Mouse (Mus musculus): ENCODE measurements around the gene Mcf2. TPM values are rescaled to one million over a fixed set of nuclear protein-coding genes. Genes with fewer than 3 reads are reported as not detected.

Mcf2 gene
- not detected for total RNA-seq (2021)
- long read RNA-seq, experiment 1: 0 reads
- long read RNA-seq, experiment 2: 0 reads

DNA sequence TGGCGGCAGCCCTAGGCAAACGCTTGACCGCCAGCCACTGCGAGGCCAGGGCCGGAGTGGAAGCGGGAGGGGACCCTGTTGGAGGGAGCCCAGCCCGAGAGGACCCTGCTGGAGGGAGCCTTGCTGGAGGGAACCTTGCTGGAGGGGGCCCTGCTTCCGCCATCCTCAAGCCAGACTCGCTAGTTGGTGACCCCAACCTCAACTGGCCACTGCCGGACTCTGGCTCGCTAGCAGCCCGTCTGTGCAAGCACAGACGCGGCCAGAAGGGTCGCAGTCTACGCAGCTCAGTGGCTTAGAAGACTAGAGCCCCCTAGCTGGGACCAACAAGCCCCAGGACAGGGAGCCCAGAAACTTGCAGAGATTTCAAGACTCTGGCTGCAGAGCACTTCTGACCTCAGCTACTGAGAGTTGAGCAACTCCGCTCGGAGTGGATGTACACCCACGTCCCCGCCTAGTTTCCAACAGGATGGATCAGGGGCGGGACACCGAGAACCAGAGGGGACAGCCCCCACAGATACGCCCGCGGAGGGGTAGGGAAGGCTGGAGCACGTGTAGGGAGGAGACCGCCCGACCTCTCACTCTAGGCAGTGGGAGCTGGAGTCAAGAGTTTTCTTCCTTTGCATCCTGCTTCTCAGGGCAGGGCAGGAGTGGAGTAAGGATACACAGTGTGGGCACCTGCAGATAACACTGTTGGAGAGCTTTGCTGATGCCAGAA lies at the start of gene Mcf2:
TSS of gene Mcf2 (minus strand) at position 346 of the 715 bp plus-strand sequence.
- no peak for DNase-seq

DNA sequence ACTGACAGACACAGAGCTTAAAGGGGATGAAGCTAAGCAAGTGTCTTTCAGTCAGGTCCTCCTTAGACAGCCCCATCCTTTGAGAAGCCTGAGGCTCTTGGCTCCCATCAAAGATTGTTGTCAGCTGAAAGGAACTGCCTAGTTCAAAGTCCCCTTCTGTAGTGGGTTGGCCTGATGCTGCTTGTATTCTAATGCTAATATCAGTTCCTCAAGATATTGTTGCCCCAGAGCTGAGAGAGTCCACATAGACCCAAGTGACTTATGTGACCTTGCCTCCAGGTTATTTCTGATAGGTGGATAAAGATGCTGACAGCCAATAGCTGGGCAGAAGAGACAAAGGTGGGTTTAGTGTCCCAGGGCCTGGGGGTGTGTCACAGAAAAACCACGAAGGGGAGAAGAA lies 8.8 kb upstream of the Mcf2 start:
- DNase-seq: no peak

DNA sequence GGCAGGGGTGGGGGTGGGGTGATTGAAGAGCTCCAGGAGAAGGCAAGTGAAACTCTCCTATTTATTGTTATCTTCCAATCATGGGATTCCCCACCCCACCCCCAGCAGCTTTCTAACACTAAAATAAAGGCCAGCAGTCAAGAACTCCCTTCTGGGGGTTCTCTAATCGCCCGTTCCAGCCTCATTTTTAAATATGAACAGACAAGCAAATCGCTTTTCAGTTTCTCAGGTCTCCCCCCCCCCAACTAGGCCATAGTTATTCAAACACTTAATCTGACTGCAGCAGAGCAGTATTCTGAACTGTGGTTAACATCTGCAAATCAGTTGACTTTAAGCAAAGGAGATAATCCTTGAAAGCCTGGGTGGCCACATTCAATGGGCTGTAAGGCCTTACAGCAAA lies 3.7 kb upstream of the Mcf2 start:
- DNase-seq: no peak

DNA sequence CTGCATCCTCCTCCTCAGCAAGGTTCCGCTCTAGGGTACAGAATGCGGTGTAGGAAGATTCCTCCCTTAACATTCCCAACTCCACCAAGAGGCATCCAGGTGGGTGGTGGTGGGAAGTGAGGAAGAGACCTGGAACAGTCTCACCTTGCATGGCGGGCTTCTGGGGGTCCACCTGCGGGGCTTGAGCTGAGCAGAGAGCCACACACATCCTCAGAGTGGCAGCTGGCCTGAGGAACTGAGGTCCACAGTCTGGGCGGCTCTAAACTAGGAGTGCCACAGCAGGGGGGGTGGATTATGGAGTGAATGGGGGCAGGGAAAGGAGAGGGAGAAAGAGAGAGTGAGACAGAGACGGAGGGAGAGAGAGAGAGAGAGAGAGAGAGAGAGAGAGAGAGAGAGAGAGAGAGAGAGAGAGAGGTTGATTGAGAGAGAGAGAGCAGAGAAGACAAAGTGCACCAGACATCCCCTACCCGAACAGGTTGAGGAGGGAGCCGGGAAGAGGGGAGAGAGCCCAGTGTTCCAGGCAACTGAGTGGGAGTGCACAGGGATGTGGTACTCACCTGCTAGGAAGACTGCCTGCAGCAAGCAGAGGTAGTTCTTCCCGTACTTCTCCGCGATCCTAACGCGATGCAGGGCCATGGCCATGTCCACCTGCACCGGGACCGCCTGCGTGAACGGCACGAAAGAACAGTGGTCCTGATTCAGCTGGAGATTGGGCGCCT lies 705 bp downstream of the Mcf2 start:
- DNase-seq: no peak

DNA sequence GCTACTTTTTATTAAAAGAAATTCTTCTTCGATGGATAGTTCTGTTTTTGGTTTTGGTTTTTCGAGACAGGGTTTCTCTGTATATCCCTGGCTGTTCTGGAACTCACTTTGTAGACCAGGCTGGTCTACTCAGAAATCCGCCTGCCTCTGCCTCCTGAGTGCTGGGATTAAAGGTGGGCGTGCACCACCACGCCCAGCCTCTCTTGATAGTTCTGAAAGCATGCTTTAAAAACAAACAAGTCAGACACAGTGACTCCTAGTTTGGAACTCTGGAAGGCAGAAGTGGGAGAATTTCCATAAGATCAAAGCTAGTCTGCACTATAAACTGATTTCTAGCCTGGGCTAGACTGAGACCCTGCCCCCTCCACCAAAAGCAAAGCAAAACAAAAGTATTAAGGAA lies 8.8 kb downstream of the Mcf2 start:
- no peak for DNase-seq

DNA sequence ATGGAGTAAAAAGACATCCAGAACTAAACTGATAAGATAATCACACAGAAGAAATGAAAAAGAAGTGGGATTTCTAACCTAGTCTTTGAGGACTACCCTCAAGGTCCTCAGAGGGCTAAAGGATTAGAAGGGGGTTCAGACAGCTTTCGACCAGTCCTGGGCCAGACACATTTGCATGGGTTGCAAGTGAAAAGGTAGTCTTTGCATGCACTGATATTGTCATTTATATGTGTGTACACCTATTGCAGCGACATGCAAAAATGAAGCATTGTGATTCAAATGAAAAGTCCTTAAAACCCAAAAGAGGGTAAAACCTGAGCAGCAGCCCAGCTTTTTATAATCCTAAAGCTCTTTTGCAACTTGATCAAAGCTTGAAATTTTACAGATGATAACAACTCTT lies 9.4 kb downstream of the Mcf2 start:
- no peak for DNase-seq

DNA sequence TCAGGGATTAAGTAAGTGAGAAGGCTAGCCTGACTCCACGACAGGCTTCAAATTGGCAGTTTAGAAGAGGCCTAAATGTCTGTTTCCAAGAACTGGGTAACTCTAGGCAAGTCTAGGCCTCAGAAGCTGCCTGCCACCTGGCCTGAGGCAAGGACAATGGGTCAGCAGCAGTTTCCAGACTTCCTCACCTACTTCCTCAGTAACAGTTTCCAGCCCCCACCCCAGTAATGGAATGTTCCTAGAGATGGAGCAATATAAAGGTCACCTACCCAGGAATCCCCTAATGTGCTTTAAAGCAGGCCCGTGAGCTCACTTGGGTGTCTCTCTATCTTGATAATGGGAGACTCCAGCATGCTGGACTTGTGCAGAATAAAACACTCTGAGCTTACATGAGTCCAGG lies 10.1 kb downstream of the Mcf2 start:
- no peak for DNase-seq

DNA sequence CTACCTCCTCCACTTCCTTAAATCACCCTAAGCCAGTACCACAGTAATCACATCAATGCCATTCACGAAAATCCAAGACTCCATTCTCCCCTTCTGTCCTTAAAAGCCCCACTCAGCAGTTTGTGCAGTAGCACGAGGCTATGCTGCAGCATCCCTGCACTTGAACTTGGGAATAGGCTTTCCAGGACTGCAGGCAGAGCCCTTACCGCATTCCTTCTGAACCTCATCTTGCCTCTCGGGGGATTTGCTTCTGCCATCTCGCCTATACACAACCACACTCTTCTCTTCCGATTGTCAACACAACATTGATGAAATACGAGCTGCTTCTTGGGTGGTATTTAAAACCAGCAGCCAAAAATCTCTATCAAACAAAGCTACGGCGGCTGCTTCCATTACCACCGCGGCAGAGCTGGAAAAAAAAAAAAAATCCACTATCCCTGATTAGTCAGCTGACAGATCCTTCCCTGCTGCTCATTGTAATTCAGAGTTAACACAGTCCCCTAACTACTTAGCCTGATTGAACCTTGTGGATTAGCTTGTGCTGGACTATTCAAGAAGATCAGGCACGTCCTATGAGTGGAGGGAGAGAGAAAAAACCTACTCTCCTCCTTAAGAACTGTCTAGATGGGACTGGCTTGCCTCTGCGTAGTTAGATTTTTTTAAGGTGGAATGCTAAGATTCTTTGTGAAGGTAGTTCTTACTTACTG lies 31.5 kb downstream of the Mcf2 start:
- no peak for DNase-seq

DNA sequence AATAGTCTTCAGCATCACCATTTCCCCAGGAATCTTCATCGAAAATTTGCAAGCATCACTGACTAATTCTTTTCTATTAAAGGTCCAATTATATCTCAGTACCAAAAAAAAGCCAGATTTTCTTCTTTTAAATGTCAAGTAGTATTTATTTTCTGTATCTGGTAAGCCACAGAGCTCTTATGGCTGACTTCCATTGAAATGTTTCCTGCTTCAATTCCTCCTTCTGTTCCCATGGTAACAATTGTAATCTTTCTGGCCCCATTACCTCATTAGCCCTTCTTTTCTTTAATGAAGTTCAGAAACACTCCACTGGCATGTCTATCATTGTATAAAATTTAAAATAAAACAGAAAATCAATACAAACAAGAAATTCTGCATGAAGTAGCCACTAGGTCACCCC lies 103.5 kb downstream of the Mcf2 start:
- DNase-seq: no peak

DNA sequence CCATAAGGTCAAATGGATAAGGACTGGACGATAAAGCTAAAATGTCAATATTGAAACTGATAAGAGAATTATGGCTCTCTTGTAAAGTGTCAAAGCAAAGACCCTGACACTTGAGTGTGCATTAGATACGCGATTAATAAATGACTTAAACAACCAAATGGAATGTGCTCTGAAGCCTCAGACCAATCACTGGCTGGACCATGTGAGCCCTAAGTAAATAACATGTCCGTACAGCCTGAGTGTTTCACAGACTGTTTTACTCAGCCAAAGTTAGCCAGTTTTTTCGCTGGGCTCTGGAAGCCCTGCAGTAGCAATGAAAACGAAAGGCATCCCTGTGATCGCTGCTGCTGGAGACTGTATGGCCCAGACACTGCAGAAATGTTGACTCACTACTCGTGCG lies 123.7 kb downstream of the Mcf2 start:
- no peak for DNase-seq

DNA sequence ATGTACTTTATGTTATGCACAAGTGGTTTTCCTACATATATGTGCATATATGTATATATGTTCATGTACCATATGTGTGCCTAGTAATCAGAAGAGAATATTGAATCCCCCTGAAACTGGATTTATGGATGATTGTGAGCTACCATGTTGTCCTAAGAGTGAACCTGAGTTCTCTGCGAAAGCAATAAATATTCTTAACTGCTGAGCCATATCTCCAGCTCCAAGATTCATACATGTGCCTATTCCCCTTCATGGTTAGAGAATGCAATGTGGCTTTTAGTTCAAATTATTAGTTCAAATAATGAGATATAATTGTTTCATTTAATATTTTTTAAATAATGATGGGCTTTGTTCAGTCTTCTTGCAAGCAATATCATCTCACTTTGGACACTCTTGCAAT lies 124.1 kb downstream of the Mcf2 start:
- no peak for DNase-seq

DNA sequence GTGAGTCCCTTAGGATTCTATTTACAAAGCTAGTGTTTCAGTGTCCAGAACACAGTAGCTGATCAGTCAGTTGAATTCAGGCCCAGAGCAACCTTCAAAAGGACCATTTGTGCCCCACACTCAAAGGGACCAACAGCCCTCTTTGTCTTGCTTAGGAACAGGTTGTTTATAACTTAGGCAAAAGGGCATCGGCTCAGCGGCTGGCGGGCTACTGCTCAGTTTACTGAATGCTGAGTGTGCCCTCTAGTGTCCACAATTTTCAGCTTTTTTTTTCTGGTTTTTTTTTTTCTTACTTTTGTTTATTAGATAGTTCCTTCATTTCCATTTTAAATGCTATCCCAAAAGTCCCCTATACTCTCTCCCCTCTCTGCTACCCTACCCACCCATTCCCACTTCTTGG lies 152.2 kb downstream of the Mcf2 start:
- no peak for DNase-seq

DNA sequence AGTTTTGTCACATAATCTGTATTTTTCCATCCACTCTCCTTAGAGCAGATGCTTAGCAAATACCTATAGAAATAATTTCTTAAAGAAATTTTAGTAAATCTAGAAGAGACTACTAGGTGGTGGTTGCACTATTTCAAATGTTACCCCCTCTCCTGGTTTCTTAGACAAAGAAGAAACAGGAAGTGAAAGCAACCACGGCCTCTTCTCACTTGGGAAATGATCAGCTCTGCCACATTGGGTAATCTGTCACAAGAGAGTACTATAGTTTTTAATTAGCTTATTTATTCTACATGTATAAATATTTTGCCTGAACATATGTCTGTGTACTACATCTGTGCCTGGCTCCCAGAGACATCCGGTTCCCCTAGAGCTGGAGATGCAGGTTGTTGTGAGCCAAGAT lies 157.3 kb downstream of the Mcf2 start:
- DNase-seq: no peak

DNA sequence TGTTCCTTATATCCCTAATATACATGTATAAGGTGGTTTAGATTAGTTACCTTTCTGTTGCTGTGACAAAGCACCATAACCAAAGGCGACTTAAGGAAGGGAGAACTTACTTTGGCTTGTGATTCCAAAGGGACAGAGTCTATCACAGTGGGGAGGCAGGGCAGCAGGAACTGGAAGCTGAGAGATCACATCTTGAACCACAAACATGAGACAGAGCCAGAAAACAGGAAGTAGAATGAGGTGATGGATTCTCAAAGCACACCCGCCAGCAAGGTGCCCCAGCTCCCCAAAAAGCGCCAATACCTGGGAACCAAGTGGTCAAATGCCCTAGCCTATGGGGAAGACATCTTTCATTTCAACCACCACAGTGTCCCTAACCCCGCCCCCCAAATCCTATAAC lies 157.9 kb downstream of the Mcf2 start:
- DNase-seq: no peak

DNA sequence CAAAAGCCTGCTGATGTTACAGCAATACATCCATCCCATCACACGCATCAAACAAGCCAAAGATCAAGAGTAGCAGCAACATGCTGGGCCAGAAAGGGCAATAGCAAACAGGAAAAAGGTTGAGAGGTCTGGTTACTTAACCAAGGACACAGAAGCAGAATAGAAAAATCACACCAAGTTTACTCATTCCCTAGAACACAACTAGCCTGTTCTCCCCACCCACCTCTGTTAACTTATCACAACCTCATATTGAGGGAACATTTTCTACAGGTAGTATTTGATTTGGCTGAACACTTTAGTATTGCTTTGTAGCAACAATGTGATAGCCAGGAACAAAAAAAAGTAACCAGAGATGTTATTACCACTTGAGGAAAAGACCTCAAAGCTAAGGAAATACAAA lies 164.3 kb downstream of the Mcf2 start:
- no peak for DNase-seq

DNA sequence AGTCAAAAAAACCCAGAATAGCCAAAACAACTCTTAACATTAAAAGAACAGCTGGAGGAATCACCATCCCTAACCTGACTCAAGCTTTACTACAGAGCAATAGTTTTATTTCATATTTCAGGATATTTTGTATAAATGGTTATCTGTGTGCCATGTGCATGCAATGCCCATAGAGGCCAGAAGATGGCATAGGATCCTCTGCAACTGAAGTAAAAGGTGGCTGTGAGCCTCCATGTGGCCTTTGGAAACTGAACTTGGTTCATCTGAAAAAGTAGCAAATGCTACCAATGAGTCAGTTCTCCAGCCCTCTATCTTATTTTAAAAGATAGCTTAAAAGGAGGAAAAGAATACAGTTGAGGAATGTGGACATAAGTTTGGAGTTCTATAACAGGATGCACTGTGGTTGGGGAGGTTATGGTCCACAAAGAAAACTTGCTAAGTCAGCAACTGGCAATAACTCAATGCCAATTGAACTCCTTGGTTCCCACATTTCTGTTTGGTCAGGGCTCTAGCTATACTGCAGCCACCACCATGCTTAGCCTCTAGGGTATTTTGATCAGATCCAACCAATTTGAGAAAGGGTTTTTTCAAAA lies 165.7 kb downstream of the Mcf2 start:
- no peak for DNase-seq

Other genes with a start within 250 kb of the Mcf2 start
- gene F9, start 179.6 kb downstream of the Mcf2 start, total RNA-seq (2021): not detected

Measured in gastrocnemius, postnatal 25 days (tissue).